Mouse (Mus musculus): Measurements from ENCODE around the gene Klhl18.
A peak's percentile ranks its signal among the peaks of the same experiment; 100 is the strongest.
"Not testable (repeated sequence)": the region's sequence is repeated elsewhere in the genome, so short reads cannot be mapped to it uniquely, and the experiment has no call there.

Gene Klhl18

GRCm38 (mm10) chr9:110431241-110431640, 45.3 kb downstream of the Klhl18 start:
- no peak for DNase-seq (ENCODE audit: extremely low read depth, low read depth)

- no peak for DNase-seq (ENCODE audit: extremely low read depth, low read depth)
Observed at GRCm38 (mm10) chr9:110419511-110420112, 56.9 kb downstream of the Klhl18 start, which contains the start of gene Ngp. Gene Ngp (plus strand): TSS chr9:110419747.

- no peak for DNase-seq (ENCODE audit: extremely low read depth, low read depth)
Observed at GRCm38 (mm10) chr9:110413785-110414184, 62.7 kb downstream of the Klhl18 start.

- DNase-seq (ENCODE audit: extremely low read depth, low read depth), result no peak
Observed at GRCm38 (mm10) chr9:110412926-110413325, 63.6 kb downstream of the Klhl18 start.

DNA sequence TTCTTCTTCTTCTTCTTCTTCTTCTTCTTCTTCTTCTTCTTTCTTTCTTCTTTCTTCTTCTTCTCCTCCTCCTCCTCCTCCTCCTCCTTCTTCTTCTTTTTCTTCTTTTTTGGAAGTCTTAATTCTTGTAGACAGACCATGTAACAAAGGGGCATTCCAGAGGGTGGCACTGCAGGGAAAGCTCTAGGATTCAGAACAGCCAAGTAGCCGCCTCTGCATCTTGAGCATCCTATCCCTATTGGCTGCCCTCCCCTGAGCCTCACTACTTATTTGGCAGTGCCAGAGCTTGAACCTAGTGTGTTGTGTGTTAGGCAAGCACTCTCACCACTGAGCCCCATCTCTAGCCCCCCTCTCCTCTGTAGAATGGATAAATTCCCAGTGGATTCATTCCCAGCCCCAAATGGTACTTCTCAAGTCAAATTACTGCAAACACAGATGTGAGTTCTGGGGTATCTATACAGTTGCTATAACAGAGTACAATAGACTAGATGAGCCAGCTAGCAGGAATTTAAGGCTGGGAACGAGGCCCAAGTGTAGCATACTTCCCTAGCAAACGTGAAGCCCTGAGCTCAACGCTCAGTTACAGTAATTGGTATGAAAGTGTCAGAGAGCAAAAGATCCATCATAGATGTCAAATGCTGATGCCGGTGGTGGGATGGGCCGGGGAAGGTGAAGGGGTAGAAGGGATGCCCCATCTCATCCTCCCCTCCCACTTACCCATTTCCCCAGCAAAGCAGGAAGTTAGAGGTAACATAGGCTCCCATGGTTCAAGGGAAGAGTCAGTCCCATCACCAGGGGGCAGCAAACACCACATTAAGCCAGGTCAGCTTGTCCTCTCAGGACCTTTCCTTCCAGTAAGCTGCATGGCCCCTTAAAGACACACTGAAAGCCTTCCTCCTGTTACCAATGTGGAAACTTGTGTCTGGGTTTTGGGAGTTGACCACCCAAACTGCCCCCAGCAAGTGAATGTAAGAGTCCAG, 65.3 kb downstream of the Klhl18 start:
- DNase-seq (ENCODE audit: extremely low read depth, low read depth), result peak; percentile 79

DNA sequence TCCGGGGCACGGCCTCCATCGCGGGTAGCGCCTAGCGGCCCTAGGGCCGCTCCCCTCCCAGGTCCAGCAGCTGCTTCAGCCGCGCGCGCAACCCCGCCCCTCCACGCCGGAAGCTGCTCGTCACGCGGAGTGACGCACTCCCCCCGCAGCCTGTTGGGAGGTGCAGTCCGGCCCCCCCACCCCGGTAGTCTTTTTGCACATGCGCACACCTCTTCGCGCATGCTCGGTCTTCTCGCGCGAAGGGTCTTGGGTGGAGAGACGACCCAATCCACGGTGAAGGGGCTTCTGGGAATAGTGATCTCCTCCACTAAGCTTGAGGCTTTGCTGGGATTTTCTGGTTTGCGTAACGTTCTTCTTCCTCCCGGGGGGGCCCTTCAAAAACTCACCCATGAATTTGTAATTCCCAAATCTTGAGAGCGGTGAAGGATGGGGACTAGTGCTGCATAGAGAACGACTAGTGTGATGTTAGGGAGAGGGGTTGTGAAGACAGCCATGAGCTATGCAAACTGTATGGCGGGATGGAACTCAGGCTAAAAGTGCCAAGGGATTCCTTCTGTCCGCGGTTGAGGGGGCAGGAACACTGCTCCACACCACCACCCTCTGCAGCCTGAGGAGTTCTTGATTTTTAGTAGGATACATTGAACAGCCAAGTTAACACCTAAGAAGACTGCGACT, 68.3 kb downstream of the Klhl18 start, which contains the start of gene Ptpn23:
Ptpn23 (minus strand) TSS at position 115 of the 675 bp plus-strand sequence.
- DNase-seq (ENCODE audit: extremely low read depth, low read depth), result peak; percentile 87

DNA sequence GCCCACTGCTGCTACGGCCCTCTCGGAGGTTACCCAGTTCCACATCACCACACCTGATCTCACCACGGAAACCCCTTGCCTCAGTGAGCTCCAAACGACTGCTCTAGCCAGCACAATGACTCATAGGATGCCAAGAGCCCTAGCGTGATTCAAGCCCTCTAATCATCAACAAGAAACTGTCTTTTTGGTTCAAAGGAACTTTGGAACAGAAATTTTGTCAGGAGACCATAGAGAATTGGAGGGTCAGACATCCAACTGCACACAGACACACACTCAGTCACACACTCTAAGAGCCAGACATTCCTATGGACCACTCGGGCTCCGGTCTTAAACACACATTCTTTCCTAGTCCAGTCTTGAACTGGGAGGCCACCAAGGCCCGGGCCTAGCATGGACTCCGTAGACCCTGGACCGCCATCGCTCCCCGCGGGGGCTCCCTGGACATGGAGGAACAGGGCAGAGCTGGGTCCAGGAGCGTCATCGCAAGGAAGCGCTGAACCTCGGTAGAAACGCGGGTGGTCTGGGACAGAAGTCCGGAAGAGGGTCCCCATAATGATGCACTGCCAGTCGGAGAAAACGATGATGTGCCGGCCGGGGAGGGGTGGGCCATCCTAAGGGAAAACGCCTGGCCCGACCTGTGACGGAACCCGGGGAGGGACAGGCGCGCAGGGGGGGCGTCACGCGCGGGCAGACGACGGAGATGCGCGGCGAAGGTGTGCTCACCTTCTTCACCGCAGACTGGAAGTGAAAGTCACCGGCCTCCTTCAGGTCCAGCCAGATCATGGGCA, 69.0 kb downstream of the Klhl18 start:
- peak; percentile 8 for DNase-seq (ENCODE audit: extremely low read depth, low read depth)

GRCm38 (mm10) chr9:110403240-110403639, 73.3 kb downstream of the Klhl18 start:
- peak; percentile 10 for DNase-seq (ENCODE audit: extremely low read depth, low read depth)

GRCm38 (mm10) chr9:110402731-110403130, 73.8 kb downstream of the Klhl18 start:
- DNase-seq (ENCODE audit: extremely low read depth, low read depth), result no peak

DNA sequence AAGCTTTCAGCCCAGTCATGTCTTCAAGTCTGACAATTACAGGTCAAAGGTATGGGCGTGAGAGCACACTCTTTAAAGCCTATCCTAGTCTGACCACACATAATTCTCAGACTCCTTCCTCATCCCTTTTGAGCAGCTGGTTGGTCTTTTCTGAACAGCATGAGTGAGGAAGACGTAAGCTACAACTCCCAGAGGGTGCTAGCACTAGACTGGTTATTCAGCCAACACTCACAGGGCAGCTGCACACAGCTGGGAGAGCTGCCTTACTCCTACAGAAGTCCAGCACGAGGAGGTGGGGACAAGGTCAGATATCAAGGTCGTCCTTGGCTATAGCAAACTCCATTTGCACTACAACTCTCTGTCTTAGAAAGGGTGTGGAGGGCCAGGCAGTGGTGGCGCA, 75.8 kb downstream of the Klhl18 start:
- DNase-seq (ENCODE audit: extremely low read depth, low read depth), result no peak

- no peak for DNase-seq (ENCODE audit: extremely low read depth, low read depth)
Observed at GRCm38 (mm10) chr9:110393295-110393694, 83.2 kb downstream of the Klhl18 start.

- no peak for DNase-seq (ENCODE audit: extremely low read depth, low read depth)
Observed at GRCm38 (mm10) chr9:110390843-110391242, 85.7 kb downstream of the Klhl18 start.

DNA sequence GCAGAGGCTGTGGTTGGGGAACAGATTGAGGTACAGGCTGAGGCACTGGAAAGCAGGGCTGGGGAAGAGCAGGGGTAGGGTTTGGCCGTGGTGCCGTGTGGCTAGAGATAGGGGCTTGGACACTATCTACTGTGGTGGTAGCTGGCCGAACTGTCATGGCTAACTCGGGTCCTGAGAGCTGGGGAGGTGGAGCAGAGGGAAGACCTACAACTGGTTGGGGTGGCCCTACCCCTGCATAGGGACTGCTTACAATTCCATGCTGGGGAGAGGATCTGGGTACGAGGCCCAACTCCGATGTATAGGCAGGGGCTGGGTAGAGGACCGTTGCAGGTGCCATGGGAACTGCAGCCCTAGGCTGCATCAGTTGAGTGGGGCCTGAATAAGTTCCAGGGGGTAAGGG, 88.5 kb downstream of the Klhl18 start:
- no peak for DNase-seq (ENCODE audit: extremely low read depth, low read depth)

GRCm38 (mm10) chr9:110384369-110384929, 92.0 kb downstream of the Klhl18 start:
- no peak for DNase-seq (ENCODE audit: extremely low read depth, low read depth)

DNA sequence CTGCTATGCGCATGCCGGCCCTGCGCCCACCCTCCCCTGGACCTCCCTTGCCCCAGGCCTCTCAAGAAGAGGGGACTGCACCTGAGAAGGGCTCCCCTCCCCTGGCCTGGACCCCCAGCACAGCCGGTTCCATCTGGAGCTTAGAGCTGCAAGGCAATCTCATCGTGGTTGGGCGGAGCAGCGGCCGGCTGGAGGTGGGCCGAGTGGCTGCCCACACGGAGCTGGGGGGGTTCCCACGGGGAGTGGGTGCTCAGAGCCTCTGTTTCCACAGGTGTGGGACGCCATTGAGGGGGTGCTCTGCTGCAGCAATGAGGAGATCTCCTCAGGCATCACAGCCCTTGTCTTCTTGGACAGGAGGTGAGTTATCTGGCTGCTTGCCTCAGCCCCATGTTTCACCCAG, 95.2 kb downstream of the Klhl18 start:
- no peak for DNase-seq (ENCODE audit: extremely low read depth, low read depth)

DNA sequence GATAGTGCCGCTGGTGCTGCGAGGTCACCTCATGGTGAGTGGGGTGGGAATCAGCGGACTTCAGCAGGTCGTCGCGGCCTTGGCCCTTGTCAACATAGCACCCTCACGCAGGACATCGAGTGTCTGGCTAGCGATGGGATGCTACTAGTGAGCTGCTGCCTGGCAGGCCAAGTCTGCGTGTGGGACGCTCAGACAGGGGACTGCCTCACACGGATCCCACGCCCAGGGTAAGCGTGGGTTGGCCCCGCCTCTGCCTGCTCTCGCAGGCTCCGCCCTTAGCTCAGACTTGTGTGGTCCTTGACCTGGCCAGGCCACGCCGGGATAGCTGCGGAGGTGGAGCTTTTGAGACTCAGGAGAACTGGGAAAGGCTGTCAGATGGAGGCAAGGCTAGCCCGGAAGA, 95.8 kb downstream of the Klhl18 start:
- DNase-seq (ENCODE audit: extremely low read depth, low read depth), result no peak

- DNase-seq (ENCODE audit: extremely low read depth, low read depth), result no peak
Observed at GRCm38 (mm10) chr9:110379361-110379760, 97.1 kb downstream of the Klhl18 start.

DNA sequence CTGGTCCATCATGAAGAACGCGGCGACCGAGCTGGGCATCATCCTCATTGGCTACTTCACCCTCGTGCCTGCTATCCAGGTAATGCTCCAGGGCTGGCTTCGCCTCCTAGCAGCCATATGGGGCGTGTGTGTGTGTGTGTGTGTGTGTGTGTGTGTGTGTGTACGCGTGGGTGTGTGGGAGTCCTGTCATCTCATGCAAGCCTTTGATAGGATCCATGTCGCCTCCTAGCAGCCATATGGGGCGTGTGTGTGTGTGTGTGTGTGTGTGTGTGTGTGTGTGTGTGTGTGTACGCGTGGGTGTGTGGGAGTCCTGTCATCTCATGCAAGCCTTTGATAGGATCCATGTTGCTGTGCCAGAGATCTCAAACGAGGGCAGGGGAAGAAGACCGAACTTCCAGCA, 98.8 kb downstream of the Klhl18 start:
- DNase-seq (ENCODE audit: extremely low read depth, low read depth), result not testable (repeated sequence)
